19 mouse cellular contexts compared by ENCODE assay signal in the genomic region with DNA sequence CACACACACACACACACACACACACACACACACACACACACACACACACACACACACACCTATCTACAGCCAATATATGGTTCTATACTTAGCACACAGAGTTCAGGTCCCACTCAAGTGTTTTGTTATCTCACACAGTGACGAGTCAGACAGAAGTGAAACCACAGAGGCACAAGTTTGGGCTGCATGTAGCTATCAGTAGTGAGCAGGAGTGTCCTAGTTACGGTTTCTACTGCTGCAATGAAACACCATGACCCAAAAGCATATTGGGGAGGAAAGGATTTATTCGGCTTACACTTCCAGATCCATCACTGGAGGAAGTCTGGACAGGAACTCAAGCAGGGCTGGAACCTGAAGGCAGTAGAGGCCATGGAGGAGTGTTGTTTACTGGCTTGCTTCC. TPM values are rescaled to one million over a fixed set of nuclear protein-coding genes. Genes with fewer than 3 reads are reported as not detected.
DNase-seq lines count a peak whose midpoint lies in the region; ATAC-seq lines count a peak whose summit lies in the region.
"Had no signal": no experiment of that assay in that cellular context is flagged by ENCODE, and none has a peak within 500 bp of the region (broad histone marks: within the 10 kb centered on the region; RNA-seq: fewer than 3 reads in every experiment).

No protein-coding gene starts in this region.

- no peak overlapping the region for H3K4me2 ChIP-seq in heart, embryonic 11.5 days
- peak overlapping the region; percentile 8; the same call in 1 of the 2 replicates for H3K4me2 ChIP-seq in liver, embryonic 12.5 days
- H3K4me2 ChIP-seq: kidney, embryonic 15.5 days; lung, embryonic 15.5 days had no signal

- peaks cover 20% of the 10 kb centered on the region for H3K4me1 ChIP-seq in heart, embryonic 11.5 days (ENCODE audit: control insufficient read depth, insufficient read depth, low read length)
- peaks cover 28% of the 10 kb centered on the region for H3K4me1 ChIP-seq in liver, embryonic 12.5 days
- H3K4me1 ChIP-seq: embryonic facial prominence, embryonic 10.5 days had no signal

- no peak overlapping the region for H3K9ac ChIP-seq in heart, embryonic 11.5 days (ENCODE audit: low read depth, low read length)
- no peak overlapping the region for H3K9ac ChIP-seq in liver, embryonic 12.5 days
- H3K9ac ChIP-seq: kidney, embryonic 15.5 days; lung, embryonic 15.5 days had no signal

- no peak for ATAC-seq in heart, embryonic 11.5 days (replicated peaks; ENCODE audit: insufficient number of reproducible peaks, low FRiP score, low TSS enrichment)
- peak; percentile 73; the same call in 1 of the 2 replicates for ATAC-seq in liver, embryonic 12.5 days
- peak; percentile 92 for ATAC-seq in megakaryocyte-erythroid progenitor cell, adult 5-6 weeks (replicated peaks; ENCODE audit: low FRiP score, low TSS enrichment, poor library complexity, severe bottlenecking)
- ATAC-seq: forebrain, embryonic 16.5 days; inflammation-experienced regulatory T-cells, adult 6 months had no signal

- H3K36me3 ChIP-seq in heart, embryonic 11.5 days (ENCODE audit: control insufficient read depth, insufficient read depth, low read length): 0 out of 2 replicates have a peak, but pooled peaks cover 6% of the 10 kb centered on the region
- H3K36me3 ChIP-seq in liver, embryonic 12.5 days: 0 out of 2 replicates have a peak, but pooled peaks cover 9% of the 10 kb centered on the region
- H3K36me3 ChIP-seq: lung, embryonic 15.5 days had no signal

- H3K27ac ChIP-seq in heart, embryonic 11.5 days (ENCODE audit: low read depth, low read length): 0 out of 2 replicates have a peak overlapping the region, but pooled peaks have one; percentile 29
- no peak overlapping the region for H3K27ac ChIP-seq in liver, embryonic 12.5 days
- H3K27ac ChIP-seq: embryonic facial prominence, embryonic 10.5 days; kidney, embryonic 15.5 days; layer of hippocampus, adult 2 months; left cerebral cortex, adult 2 months; lung, embryonic 15.5 days had no signal

- H3K9me3 ChIP-seq in heart, embryonic 11.5 days (replicated peaks; ENCODE audit: control insufficient read depth, low read length): no peaks in the 10 kb centered on the region
- no peaks in the 10 kb centered on the region for H3K9me3 ChIP-seq in liver, embryonic 12.5 days (replicated peaks)
- H3K9me3 ChIP-seq: embryonic facial prominence, embryonic 10.5 days; kidney, embryonic 15.5 days; lung, embryonic 15.5 days had no signal

- no peak for DNase-seq in heart, adult 8-10 months (ENCODE audit: low spot score)
- peak; percentile 41 to 49 for DNase-seq in B cell, adult 2 months
- no peak for DNase-seq in testis, postnatal 14 days (ENCODE audit: low spot score)
- DNase-seq in cerebellum, adult 9-10 months: no peak
- DNase-seq: adrenal gland, postnatal 10 days; cerebellum, postnatal 25 days; thymus, postnatal 36 days had no signal

- 39% methylated on average over 3 of the region's 3 CpGs for whole genome bisulfite sequencing in heart, embryonic 11.5 days (ENCODE audit: insufficient replicate concordance)
- WGBS in liver, embryonic 12.5 days (ENCODE audit: insufficient replicate concordance): 8% methylated on average over 3 of the region's 3 CpGs

- H3K4me3 ChIP-seq in heart, embryonic 11.5 days (ENCODE audit: low read depth, low read length): no peak overlapping the region
- no peak overlapping the region for H3K4me3 ChIP-seq in liver, embryonic 12.5 days
- H3K4me3 ChIP-seq: embryonic facial prominence, embryonic 10.5 days; erythroblast, embryonic 14.5 days; kidney, embryonic 15.5 days; layer of hippocampus, adult 2 months; left cerebral cortex, adult 2 months; lung, embryonic 15.5 days had no signal

- H3K27me3 ChIP-seq in heart, embryonic 11.5 days (ENCODE audit: control insufficient read depth, insufficient read depth, low read length): no peaks in the 10 kb centered on the region
- H3K27me3 ChIP-seq in liver, embryonic 12.5 days (replicated peaks): no peaks in the 10 kb centered on the region
- H3K27me3 ChIP-seq: kidney, embryonic 15.5 days; lung, embryonic 15.5 days had no signal

RNA-seq across cellular contexts. Expression of a gene that starts 9.1 kb away (rescaled TPM):
- polyA plus RNA-seq in heart, embryonic 11.5 days (2014; fragmentation: Nextera tagmentation; extraction: Ambion mirVana): 1.8 and 2.4 TPM in 2 replicates
- total RNA-seq in heart, adult 8-10 months (2022): 1 to 10 TPM in 2 of 4 experiments, under 1 TPM in 2; 0.75 to 1.7 (median 1.1) TPM
- 0.81 TPM in 2 replicates for polyA plus RNA-seq in liver, embryonic 12.5 days (2016; fragmentation: Nextera tagmentation; extraction: Ambion mirVana)
- total RNA-seq in megakaryocyte-erythroid progenitor cell, adult 5-6 weeks (2014; fragmentation: Nextera tagmentation): 0.46 TPM in 1 of 2 replicates, not detected in the other
- total RNA-seq in megakaryocyte-erythroid progenitor cell, adult 5-6 weeks (2017): 0.08 and 0.42 TPM in 2 replicates
- total RNA-seq: MEL had no signal
- polyA plus RNA-seq: erythroblast, embryonic 14.5 days; inflammation-experienced regulatory T-cells, adult 6 months had no signal

Comparison
In these comparisons a context has a peak if more than half of its experiments do, and no peak if none do; other contexts are left out.
1. DNase-seq: peak in B cell, adult 2 months (2 of 2); none in heart, adult 8-10 months (single experiment), testis, postnatal 14 days (single experiment) and cerebellum, adult 9-10 months (single experiment).